Mouse (Mus musculus) erythroblast, embryonic 14.5 days (primary cell): ENCODE results near the gene Crmp1. TPM values are rescaled to one million over a fixed set of nuclear protein-coding genes. Genes with fewer than 3 reads are reported as not detected.

Source experiments
- H3K27me3 ChIP-seq: 2 replicates; pipeline ENCODE4 v1.6.1; 2012; ENCODE audit warnings: inconsistent platforms; ENCODE audit not compliant: control insufficient read depth
- H3K36me3 ChIP-seq: 2 replicates; pipeline ENCODE4 v1.6.1; 2012; ENCODE audit warnings: mild to moderate bottlenecking, inconsistent platforms; ENCODE audit not compliant: control insufficient read depth
- H3K4me1 ChIP-seq: 2 replicates; pipeline ENCODE4 v1.6.1; 2012; ENCODE audit warnings: inconsistent platforms; ENCODE audit not compliant: control insufficient read depth
- H3K4me3 ChIP-seq: replicated peaks from 2 replicates; pipeline ENCODE3; 2012; ENCODE audit warnings: moderate library complexity, mild to moderate bottlenecking, inconsistent platforms
- H3K9me3 ChIP-seq: 2 replicates; pipeline ENCODE4 v1.6.1; 2012; ENCODE audit warnings: low read length, inconsistent platforms, mixed read lengths; ENCODE audit not compliant: control insufficient read depth
- GATA1 ChIP-seq: IDR thresholded peaks from 2 replicates; pipeline ENCODE4 v1.6.1; 2012; ENCODE audit warnings: low read length, inconsistent platforms, mixed read lengths
- TAL1 ChIP-seq: IDR thresholded peaks from 3 replicates; pipeline ENCODE4 v1.6.1; 2012; ENCODE audit warnings: low read length, inconsistent platforms, mixed read lengths
- polyA plus RNA-seq: library from polyadenylated mRNA; stranded (reverse); fragments of >175 nt; gene quantifications from 2 replicates; pipeline ENCODE4 v1.2.3, GENCODE M21; 2012

Crmp1 gene
- polyA plus RNA-seq, 1 experiment, result not detected

DNA sequence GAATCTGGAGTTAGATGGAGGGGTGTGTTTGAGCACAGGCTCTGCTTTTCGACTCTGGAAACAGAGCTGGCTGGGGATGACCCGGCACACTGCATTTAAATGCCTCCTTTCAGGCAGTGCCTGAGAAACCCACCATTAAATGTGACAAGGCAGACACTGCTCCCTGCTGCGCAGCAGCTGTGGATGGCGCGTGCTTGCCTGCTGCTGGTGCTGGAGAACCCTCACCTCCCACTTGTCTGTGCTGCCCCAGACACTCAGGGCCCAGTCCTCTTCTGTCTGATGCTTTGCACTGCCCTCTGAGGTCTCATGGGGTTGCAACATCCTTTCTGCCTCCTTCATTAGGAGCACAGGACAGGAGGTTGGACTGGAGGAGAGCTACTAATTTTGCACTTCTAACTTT, 20.0 kb downstream of the Crmp1 start:
- TF ChIP-seq GATA1 (no peak), TAL1 (no peak)

DNA sequence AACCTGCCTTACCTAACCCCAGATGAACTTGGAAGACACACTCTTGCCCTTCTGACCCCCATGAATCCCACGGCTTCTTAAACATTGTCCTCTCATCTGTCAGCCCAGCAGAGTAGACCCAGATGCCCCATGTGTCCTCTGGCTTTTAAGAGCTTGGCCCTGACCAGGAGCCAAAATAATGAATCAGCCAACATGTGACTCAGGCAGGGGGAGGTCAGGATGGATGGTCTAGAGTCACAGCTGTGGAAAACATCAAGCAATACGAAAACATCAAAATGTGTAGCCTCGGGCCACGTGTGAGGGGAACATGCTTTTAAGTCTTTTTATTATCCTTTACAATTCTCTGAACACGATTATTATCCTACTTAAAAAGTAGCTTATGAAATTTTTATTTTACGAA, 22.1 kb downstream of the Crmp1 start:
- TF ChIP-seq TAL1 (no peak), GATA1 (no peak)
- H3K4me1 ChIP-seq, result no peaks in the 10 kb centered on the region
- H3K36me3 ChIP-seq, result no peaks in the 10 kb centered on the region
- no peak overlapping the region for H3K4me3 ChIP-seq
- no peaks in the 10 kb centered on the region for H3K9me3 ChIP-seq
- H3K27me3 ChIP-seq, result no peaks in the 10 kb centered on the region

More for the DNA sequence above, 20.0 kb downstream of the Crmp1 start:
- Histone ChIP-seq H3K9me3 (no peaks in the 10 kb centered on the region), H3K27me3 (no peaks in the 10 kb centered on the region), H3K36me3 (no peaks in the 10 kb centered on the region), H3K4me3 (no peak overlapping the region), H3K4me1 (no peaks in the 10 kb centered on the region)

DNA sequence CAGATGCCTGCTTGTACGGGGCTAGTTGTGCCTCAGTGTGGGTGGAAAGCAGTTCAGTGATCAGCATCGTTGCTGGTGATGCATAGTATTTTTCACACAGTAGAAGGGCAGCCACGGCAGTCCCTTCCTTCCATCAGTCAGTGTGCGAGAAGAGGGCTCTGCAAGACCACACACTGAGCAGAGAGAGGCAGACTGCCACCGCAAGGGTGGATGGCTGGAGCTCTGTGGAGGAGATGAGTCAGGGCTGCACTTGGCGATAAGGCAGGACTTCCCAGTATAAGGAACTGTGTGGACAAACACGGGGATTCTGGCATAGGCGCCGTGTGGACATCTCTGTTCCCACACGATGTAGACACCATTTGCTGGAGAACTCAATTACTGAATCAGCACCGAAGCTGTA, 39.3 kb downstream of the Crmp1 start:
- Histone ChIP-seq H3K4me3 (no peak overlapping the region), H3K4me1 (no peaks in the 10 kb centered on the region), H3K27me3 (no peaks in the 10 kb centered on the region), H3K9me3 (no peaks in the 10 kb centered on the region), H3K36me3 (no peaks in the 10 kb centered on the region)
- no peak for TF ChIP-seq TAL1

DNA sequence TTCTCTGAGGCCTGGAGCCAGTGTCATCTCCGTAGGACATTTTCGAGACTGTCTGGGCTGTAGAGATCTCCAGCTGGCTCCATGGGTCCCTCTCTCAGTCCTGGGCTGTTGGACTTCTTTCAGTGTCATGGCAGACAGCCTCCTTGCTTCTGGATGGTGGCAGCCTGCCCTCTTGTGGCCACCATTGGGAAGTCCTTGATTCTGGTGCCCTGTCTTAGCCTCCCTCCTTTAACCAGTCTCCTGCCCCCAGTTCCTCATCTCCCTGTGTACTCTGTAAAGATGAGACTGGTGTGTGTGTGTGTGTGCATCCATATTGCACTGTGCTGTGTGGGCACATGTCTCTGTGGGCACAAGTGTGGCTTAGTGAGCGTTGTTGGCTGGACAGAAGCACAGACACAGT, 46.6 kb downstream of the Crmp1 start:
- Histone ChIP-seq H3K9me3 (no peaks in the 10 kb centered on the region), H3K27me3 (no peaks in the 10 kb centered on the region), H3K4me1 (no peaks in the 10 kb centered on the region), H3K4me3 (no peak overlapping the region), H3K36me3 (no peaks in the 10 kb centered on the region)
- TF ChIP-seq GATA1 (no peak), TAL1 (no peak)

DNA sequence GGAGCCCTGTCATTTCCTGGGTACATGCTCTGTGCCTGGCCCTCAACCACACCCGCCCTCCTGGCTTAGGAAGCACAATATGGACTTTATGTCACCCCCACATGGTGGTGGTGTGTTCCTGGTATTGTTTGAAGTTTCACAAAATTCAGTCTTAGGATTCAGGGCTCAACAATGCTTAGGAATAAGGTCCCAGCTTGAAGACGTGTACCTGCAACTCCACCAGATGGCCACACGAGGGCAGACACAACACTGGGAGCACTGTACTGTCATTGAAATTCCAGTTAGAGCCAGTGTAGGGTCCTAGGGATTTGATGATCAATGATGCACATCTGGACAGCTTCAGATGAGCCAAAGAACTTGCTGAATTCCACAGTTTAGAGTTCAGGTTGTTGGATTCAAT, 47.5 kb downstream of the Crmp1 start:
- no peaks in the 10 kb centered on the region for H3K27me3 ChIP-seq
- TF ChIP-seq TAL1 (no peak), GATA1 (no peak)
- no peaks in the 10 kb centered on the region for H3K4me1 ChIP-seq
- no peaks in the 10 kb centered on the region for H3K36me3 ChIP-seq
- no peak overlapping the region for H3K4me3 ChIP-seq
- H3K9me3 ChIP-seq, result no peaks in the 10 kb centered on the region

DNA sequence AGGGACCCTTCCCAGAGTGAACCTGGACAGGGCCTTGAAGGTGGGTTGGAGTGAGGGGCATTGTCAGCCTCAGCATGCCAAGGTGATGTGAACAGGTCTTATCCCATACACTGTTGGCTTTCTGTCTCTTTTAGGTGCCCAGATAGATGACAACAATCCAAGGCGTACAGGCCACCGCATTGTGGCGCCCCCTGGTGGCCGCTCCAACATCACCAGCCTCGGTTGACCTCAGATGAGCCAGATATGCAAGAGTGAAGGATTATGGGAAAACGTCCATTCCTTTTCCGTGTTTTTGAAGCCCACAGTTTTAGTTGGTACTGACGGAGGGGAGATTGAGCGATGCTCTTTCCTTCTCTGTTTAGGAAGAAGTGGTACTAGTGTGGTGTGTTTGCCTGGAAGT, 49.2 kb downstream of the Crmp1 start:
- TF ChIP-seq GATA1, result no peak
- no peak for TF ChIP-seq TAL1
- H3K9me3 ChIP-seq, result no peaks in the 10 kb centered on the region
- no peaks in the 10 kb centered on the region for H3K4me1 ChIP-seq
- H3K36me3 ChIP-seq, result no peaks in the 10 kb centered on the region
- H3K4me3 ChIP-seq, result no peak overlapping the region
- H3K27me3 ChIP-seq, result no peaks in the 10 kb centered on the region

DNA sequence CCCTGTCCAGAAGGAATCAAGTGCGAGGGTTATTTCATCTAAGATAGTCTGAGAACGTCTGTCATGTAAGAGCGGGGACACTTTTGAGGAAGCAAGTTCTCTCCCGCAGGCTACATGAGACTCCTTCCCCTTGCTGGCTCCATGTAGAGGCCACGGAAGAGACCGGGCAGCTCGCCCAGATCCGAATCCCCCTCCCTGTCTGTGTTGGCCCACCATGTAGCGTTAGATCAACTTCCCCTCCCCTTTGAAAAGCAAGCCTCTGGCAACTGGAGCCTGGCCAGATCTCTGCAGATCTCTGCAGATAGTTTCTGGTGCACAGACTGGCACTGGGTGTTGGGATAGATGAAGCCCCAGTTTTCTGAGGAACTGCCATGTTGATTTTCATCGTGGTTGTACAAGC, 55.0 kb downstream of the Crmp1 start:
- H3K9me3 ChIP-seq, result no peaks in the 10 kb centered on the region
- H3K36me3 ChIP-seq, result no peaks in the 10 kb centered on the region
- TF ChIP-seq TAL1, result no peak
- TF ChIP-seq GATA1, result no peak
- no peaks in the 10 kb centered on the region for H3K4me1 ChIP-seq
- H3K4me3 ChIP-seq, result no peak overlapping the region
- H3K27me3 ChIP-seq, result no peaks in the 10 kb centered on the region

DNA sequence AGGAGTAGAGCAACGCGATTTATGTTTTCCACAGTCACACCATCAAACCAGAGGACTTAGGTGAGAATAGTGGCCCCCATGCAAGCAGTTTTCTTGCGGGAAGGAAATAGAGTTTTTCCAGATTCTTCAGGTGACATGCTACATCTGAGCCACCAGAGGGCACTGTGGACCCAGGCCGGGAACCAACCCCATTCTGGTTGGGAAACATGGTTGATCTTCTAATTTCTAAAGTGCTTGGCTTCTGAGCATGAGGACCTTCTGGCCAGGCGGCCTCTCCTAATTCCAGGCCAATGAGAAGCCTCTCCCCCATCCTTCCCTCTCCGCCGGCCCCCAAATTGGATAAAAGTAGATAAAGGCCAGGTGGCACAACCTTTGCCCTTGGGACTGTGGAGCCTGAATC, 56.6 kb downstream of the Crmp1 start:
- Histone ChIP-seq H3K4me1 (no peaks in the 10 kb centered on the region), H3K9me3 (no peaks in the 10 kb centered on the region), H3K36me3 (no peaks in the 10 kb centered on the region), H3K27me3 (no peaks in the 10 kb centered on the region), H3K4me3 (no peak overlapping the region)
- TF ChIP-seq GATA1 (no peak), TAL1 (no peak)

DNA sequence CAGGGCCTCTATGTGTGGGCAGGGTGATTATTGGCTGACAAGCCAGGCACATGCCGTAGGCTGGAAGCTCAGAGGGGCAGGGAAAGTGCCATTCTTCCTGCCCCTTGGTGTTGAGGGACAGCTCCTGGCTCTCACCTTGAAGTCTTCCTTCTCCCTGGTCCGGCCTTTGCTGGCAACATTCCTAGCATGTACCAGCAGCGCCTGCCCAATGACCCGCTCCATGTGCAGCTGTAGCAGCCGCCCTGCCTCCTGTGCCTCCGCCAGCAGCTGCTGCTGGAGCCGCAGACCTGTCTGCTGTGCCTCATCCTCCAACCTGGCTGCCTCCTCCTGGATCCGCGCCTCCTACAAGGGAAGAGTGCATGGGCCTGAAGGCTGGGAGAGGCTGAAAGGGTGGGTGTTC, 68.3 kb downstream of the Crmp1 start:
- H3K4me1 ChIP-seq, result no peaks in the 10 kb centered on the region
- H3K4me3 ChIP-seq, result no peak overlapping the region
- no peak for TF ChIP-seq GATA1
- no peak for TF ChIP-seq TAL1
- no peaks in the 10 kb centered on the region for H3K27me3 ChIP-seq
- no peaks in the 10 kb centered on the region for H3K9me3 ChIP-seq
- no peaks in the 10 kb centered on the region for H3K36me3 ChIP-seq

DNA sequence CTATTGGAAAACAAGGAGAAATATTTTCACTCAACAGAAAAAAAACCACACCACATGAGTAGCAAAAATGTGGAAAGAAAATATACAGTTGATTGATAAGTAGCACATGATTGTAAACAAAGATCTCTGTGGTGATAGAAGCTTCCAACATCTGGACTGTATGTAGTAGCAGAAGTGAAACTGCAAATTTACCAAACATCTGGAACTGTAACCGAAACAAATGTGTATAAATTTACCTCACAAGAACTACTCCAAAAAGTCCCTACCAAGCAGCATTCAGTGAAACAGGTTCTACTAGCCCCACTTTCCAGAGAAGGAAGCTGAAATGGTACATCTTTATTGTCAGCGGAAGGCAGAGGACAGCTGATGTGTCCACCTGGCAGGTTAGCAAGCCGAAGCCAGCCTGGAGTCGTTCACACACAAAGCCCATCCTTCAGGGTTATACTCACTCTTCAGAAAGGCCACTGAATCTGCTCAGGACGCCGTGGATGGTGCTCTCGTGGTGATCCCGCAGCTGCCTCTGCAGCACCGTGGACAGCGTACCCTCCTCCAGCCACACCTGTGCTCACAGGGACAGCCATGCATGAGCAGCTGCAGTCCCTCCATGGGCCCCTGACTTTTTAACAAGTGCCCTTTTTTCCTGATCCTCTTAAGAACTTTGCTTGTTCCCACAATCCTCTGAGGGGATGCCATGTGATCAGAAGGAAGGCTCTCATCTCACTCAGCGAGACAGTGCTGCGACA, 71.4 kb downstream of the Crmp1 start:
- H3K9me3 ChIP-seq, result no peaks in the 10 kb centered on the region
- no peak overlapping the region for H3K4me3 ChIP-seq
- TF ChIP-seq GATA1 (no peak), TAL1 (no peak)
- no peaks in the 10 kb centered on the region for H3K27me3 ChIP-seq
- no peaks in the 10 kb centered on the region for H3K4me1 ChIP-seq
- no peaks in the 10 kb centered on the region for H3K36me3 ChIP-seq
